ENCODE assay signal across 1 mouse cellular context in genomic region chr5:135376341-135376740, GRCm38 (mm10).
TF ChIP-seq lines count a peak whose summit lies in the region.

No protein-coding gene starts in this region.

TF ChIP-seq in MEL, 35 proteins besides CTCF, POLR2A, EP300 and RAD21:
- no peak for TF ChIP-seq ELF1 (IDR thresholded peaks at IDR 0.05; ENCODE audit: low read depth, low read length)
- TF ChIP-seq ZMIZ1 (IDR thresholded peaks at IDR 0.05; ENCODE audit: low read depth, low read length): 0 out of 2 replicates have a peak, but pooled peaks have one; percentile 40
- TF ChIP-seq CHD2 (IDR thresholded peaks at IDR 0.05; ENCODE audit: low read length): no peak
- TF ChIP-seq ZNF384 (IDR thresholded peaks at IDR 0.05; ENCODE audit: low read depth, low read length): no peak
- TF ChIP-seq POLR2AphosphoS2 (IDR thresholded peaks at IDR 0.05; ENCODE audit: low read length): peak; percentile 82; the same call in 1 of the 2 replicates
